Mouse (Mus musculus) hindbrain, embryonic 10.5 days (tissue): ENCODE data around the gene Mex3a. TPM values are rescaled to one million over a fixed set of nuclear protein-coding genes. Genes with fewer than 3 reads are reported as not detected.

ENCODE experiments used
- DNase-seq: peaks from one replicate; pipeline ENCODE4 v3.0.0-alpha.2; 2017; ENCODE audit warnings: low spot score
- H3K27ac ChIP-seq: fragments of 300-500 bp; sonication (generic); 2 replicates; pipeline ENCODE4 v1.5.1; 2016; ENCODE audit warnings: mild to moderate bottlenecking, moderate library complexity
- H3K27me3 ChIP-seq: fragments of 300-500 bp; sonication (generic); 2 replicates; pipeline ENCODE4 v1.6.1; 2016; ENCODE audit warnings: mild to moderate bottlenecking; ENCODE audit not compliant: poor library complexity, insufficient read depth, severe bottlenecking
- H3K36me3 ChIP-seq: fragments of 300-500 bp; sonication (generic); 2 replicates; pipeline ENCODE4 v1.6.1; 2016; ENCODE audit warnings: mild to moderate bottlenecking, moderate library complexity
- H3K4me1 ChIP-seq: fragments of 300-500 bp; sonication (generic); replicated peaks from 2 replicates; pipeline ENCODE4 v1.6.1; 2016; ENCODE audit warnings: mild to moderate bottlenecking
- H3K4me3 ChIP-seq: fragments of 300-500 bp; sonication (generic); 2 replicates; pipeline ENCODE4 v1.5.1; 2016; ENCODE audit warnings: mild to moderate bottlenecking, moderate library complexity
- H3K9me3 ChIP-seq: fragments of 300-500 bp; sonication (generic); 2 replicates; pipeline ENCODE4 v1.6.1; 2016; ENCODE audit warnings: mild to moderate bottlenecking, moderate library complexity
- WGBS: fragments of 180-500 bp; shearing (Covaris S2); methylation state at CpG from one replicate; pipeline ENCODE4 v1.1.7; 2016; 5-methylcytosine and 5-hydroxymethylcytosine counted together
- polyA plus RNA-seq: library from polyadenylated mRNA; unstranded; fragments of >200 nt; fragmentation: Nextera tagmentation; extraction: Ambion mirVana; gene quantifications from 2 replicates; pipeline ENCODE4 v1.2.1, GENCODE M21; 2016

The Mex3a gene
- polyA plus RNA-seq, result 30.7 and 31.0 TPM in 2 replicates

GRCm38 (mm10) chr3:88532299-88532674 lies at the start of gene Mex3a:
Gene Mex3a (plus strand): TSS chr3:88532395.
- Histone ChIP-seq H3K9me3 (no peaks in the 10 kb centered on the region), H3K36me3 (peaks cover 38% of the 10 kb centered on the region), H3K4me3 (peak within 1 kb of the TSS; percentile 96), H3K4me1 (peaks cover 73% of the 10 kb centered on the region), H3K27me3 (no peaks in the 10 kb centered on the region), H3K27ac (peak within 1 kb of the TSS; percentile 100)
- under 1% methylated on average over 31 of the region's 31 CpGs for WGBS
- no peak for DNase-seq

DNA sequence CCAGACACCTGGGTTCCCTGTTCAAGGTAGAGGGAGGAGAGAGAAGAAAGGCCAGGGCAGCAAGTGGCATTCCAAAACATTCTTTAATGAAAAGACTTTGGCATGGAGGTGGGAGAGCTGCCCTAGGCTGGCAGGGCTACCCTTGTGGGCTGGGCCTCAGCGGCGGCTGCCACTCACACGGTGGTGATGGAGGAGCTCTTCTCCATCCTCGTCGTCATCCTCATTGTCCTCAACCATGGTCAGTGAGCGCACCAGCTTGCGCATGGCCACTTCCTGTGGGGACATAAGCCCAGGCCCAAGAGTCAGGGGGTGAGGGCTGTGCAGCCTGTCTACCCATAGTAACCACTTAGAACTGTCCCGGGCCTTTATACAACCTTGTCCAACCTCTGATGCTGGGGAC lies 49.1 kb upstream of the Mex3a start:
- H3K4me3 ChIP-seq, result no peak overlapping the region
- 73% methylated on average over 8 of the region's 8 CpGs for WGBS
- H3K36me3 ChIP-seq, result no peaks in the 10 kb centered on the region
- H3K9me3 ChIP-seq, result no peaks in the 10 kb centered on the region
- H3K27ac ChIP-seq, result no peak overlapping the region
- H3K27me3 ChIP-seq, result peaks cover 79% of the 10 kb centered on the region
- DNase-seq, result no peak
- peaks cover 28% of the 10 kb centered on the region for H3K4me1 ChIP-seq

- no peaks in the 10 kb centered on the region for H3K9me3 ChIP-seq
- peaks cover 33% of the 10 kb centered on the region for H3K4me1 ChIP-seq
- DNase-seq, result peak; percentile 81
- 4% methylated on average over 5 of the region's 5 CpGs for WGBS
- no peaks in the 10 kb centered on the region for H3K36me3 ChIP-seq
- H3K27me3 ChIP-seq, result peaks cover 79% of the 10 kb centered on the region
- no peak overlapping the region for H3K27ac ChIP-seq
- H3K4me3 ChIP-seq, result no peak overlapping the region
Measured at GRCm38 (mm10) chr3:88483621-88484020, 48.6 kb upstream of the Mex3a start.

- Histone ChIP-seq H3K27ac (peak overlapping the region; percentile 74), H3K27me3 (peaks cover 86% of the 10 kb centered on the region)
- 8% methylated on average over 39 of the region's 39 CpGs for WGBS
Measured at GRCm38 (mm10) chr3:88484597-88485316, 47.4 kb upstream of the Mex3a start.

GRCm38 (mm10) chr3:88486043-88486442 lies 46.2 kb upstream of the Mex3a start:
- 68% methylated on average over 5 of the region's 5 CpGs for WGBS
- Histone ChIP-seq H3K4me1 (peaks cover 36% of the 10 kb centered on the region), H3K36me3 (no peaks in the 10 kb centered on the region), H3K9me3 (no peaks in the 10 kb centered on the region), H3K4me3 (no peak overlapping the region), H3K27me3 (peaks cover 89% of the 10 kb centered on the region), H3K27ac (no peak overlapping the region)
- no peak for DNase-seq

More at GRCm38 (mm10) chr3:88484597-88485316, 47.4 kb upstream of the Mex3a start:
- Histone ChIP-seq H3K9me3 (no peaks in the 10 kb centered on the region), H3K4me3 (peak overlapping the region; percentile 50), H3K36me3 (no peaks in the 10 kb centered on the region), H3K4me1 (peaks cover 36% of the 10 kb centered on the region)
- DNase-seq, result peak; percentile 62

DNA sequence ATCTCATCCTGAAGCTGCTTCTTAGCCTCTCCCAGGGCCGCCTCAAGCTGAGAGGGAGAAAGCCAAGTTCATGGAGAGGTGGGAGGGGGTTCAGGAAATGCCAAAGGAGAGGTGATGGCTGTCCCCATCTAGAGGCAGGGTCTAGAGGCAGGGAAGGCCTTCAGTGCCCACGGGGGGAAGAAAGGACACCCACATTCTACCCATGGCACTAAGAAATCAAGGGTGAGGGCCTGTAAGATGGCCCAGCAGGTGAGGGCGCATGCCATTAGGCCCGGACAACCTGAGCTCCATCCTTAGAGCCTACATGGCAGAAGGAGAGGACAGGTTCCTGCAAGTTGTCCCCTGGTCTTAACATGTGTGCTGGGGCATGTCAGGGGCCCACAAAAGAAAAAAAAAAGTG lies 45.3 kb upstream of the Mex3a start:
- H3K4me3 ChIP-seq, result no peak overlapping the region
- H3K27me3 ChIP-seq, result peaks cover 85% of the 10 kb centered on the region
- no peaks in the 10 kb centered on the region for H3K36me3 ChIP-seq
- DNase-seq, result no peak
- peaks cover 33% of the 10 kb centered on the region for H3K4me1 ChIP-seq
- H3K9me3 ChIP-seq, result no peaks in the 10 kb centered on the region
- H3K27ac ChIP-seq, result no peak overlapping the region
- 68% methylated on average over 4 of the region's 4 CpGs for WGBS

DNA sequence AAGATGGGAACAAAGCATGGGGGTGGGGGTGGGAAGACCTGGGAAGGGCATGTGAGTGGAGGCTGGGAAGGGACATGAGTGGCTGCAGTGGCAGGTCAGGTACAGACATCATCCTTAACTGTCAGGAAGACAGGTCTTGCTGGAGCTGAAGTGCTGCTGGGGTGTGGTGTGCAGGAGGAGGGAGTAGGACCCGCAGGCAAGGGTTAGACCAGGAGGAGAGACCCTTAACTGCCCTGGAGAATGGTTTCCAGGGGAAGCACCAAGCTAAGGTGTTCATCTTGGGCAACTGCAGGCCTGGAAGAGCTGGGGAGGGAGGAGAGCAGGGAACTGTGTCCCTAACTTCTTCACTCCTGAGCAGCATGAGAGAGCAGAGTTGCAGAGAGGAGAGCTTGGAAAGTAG lies 44.8 kb upstream of the Mex3a start:
- H3K27me3 ChIP-seq, result peaks cover 80% of the 10 kb centered on the region
- H3K4me3 ChIP-seq, result no peak overlapping the region
- WGBS, result 66% methylated on average over 1 of the region's 1 CpGs
- no peak for DNase-seq
- H3K36me3 ChIP-seq, result no peaks in the 10 kb centered on the region
- no peak overlapping the region for H3K27ac ChIP-seq
- peaks cover 32% of the 10 kb centered on the region for H3K4me1 ChIP-seq
- no peaks in the 10 kb centered on the region for H3K9me3 ChIP-seq

GRCm38 (mm10) chr3:88493706-88494582 lies 38.3 kb upstream of the Mex3a start:
- Histone ChIP-seq H3K9me3 (no peaks in the 10 kb centered on the region), H3K27ac (peak overlapping the region; percentile 91; the same call in 1 of the 2 replicates), H3K27me3 (peaks cover 38% of the 10 kb centered on the region), H3K4me1 (peaks cover 39% of the 10 kb centered on the region), H3K4me3 (peak overlapping the region; percentile 58; the same call in 1 of the 2 replicates), H3K36me3 (no peaks in the 10 kb centered on the region)
- WGBS, result 79% methylated on average over 11 of the region's 11 CpGs
- no peak for DNase-seq

GRCm38 (mm10) chr3:88494836-88495628 lies 37.2 kb upstream of the Mex3a start:
- Histone ChIP-seq H3K36me3 (no peaks in the 10 kb centered on the region), H3K27ac (peak overlapping the region; percentile 19), H3K9me3 (no peaks in the 10 kb centered on the region), H3K4me3 (no peak overlapping the region), H3K4me1 (peaks cover 40% of the 10 kb centered on the region), H3K27me3 (peaks cover 31% of the 10 kb centered on the region)
- 79% methylated on average over 9 of the region's 9 CpGs for WGBS
- DNase-seq, result no peak

GRCm38 (mm10) chr3:88495741-88496415 lies 36.3 kb upstream of the Mex3a start:
- no peak overlapping the region; the same call in 1 of the 2 replicates for H3K27ac ChIP-seq
- H3K4me3 ChIP-seq, result no peak overlapping the region
- no peaks in the 10 kb centered on the region for H3K9me3 ChIP-seq
- WGBS, result 89% methylated on average over 10 of the region's 10 CpGs
- peaks cover 47% of the 10 kb centered on the region for H3K4me1 ChIP-seq
- no peaks in the 10 kb centered on the region for H3K36me3 ChIP-seq
- no peak for DNase-seq
- peaks cover 29% of the 10 kb centered on the region for H3K27me3 ChIP-seq

DNA sequence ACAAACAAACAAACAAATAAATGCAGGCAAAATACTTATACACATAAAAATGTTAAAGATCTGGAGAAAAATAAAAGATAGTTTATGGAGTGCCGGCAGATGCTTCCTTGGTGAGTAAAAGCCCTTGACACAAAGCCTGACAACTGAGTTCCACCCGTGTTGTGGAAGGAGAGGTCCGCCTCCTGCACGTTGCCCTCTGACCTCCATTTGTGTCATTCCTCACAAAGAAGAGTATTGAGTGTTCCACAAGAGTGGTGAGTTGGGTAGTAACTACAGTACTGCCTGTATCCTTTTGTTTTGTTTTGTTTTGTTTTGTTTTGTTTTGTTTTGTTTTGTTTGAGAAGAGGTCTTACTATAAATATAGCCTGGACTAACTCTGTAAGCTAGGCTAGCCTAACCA lies 32.6 kb upstream of the Mex3a start:
- 66% methylated on average over 4 of the region's 4 CpGs for WGBS
- H3K4me3 ChIP-seq, result no peak overlapping the region
- H3K27ac ChIP-seq, result no peak overlapping the region
- H3K27me3 ChIP-seq, result peaks cover 55% of the 10 kb centered on the region
- H3K4me1 ChIP-seq, result peaks cover 58% of the 10 kb centered on the region
- no peaks in the 10 kb centered on the region for H3K9me3 ChIP-seq
- H3K36me3 ChIP-seq, result no peaks in the 10 kb centered on the region
- no peak for DNase-seq

DNA sequence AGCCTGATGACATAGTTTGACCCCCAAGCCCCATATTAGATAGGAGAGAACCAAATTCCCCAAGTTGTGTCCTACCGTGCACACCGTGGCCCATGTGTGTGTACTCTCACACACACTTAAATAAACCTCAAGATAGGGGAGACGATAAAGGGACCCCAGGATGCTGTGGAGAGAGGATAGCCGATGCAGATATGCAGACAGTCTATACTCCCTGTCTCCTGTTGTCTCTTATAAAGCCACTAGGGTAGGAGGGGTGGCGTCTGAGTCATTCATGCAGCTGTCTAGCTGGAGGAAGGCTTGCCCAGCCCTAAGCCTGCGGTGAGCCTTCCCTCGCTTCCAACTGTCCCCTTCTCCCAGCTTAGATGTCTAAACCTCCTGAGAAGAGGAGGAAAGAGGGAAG lies 32.1 kb upstream of the Mex3a start:
- no peak overlapping the region for H3K4me3 ChIP-seq
- H3K36me3 ChIP-seq, result no peaks in the 10 kb centered on the region
- WGBS, result 80% methylated on average over 7 of the region's 7 CpGs
- no peaks in the 10 kb centered on the region for H3K9me3 ChIP-seq
- DNase-seq, result no peak
- no peak overlapping the region for H3K27ac ChIP-seq
- H3K4me1 ChIP-seq, result peaks cover 58% of the 10 kb centered on the region
- peaks cover 54% of the 10 kb centered on the region for H3K27me3 ChIP-seq
